Mouse (Mus musculus) kidney, adult 2 months (tissue): Measurements from ENCODE around the gene Tas2r135. TPM values are rescaled to one million over a fixed set of nuclear protein-coding genes. Genes with fewer than 3 reads are reported as not detected.

Experiments used
- DNase-seq: peaks from one replicate; pipeline ENCODE4 v3.0.0; 2021
- H3K27ac ChIP-seq: fragments of 200-500 bp; 2 replicates; pipeline ENCODE4 v1.5.1; 2012; ENCODE audit warnings: low read depth, low read length, control low read depth, inconsistent platforms; ENCODE audit not compliant: insufficient read depth
- H3K27me3 ChIP-seq: fragments of 200-500 bp; replicated peaks from 2 replicates; pipeline ENCODE4 v1.6.1; 2012; ENCODE audit warnings: mild to moderate bottlenecking, moderate library complexity, low read length, inconsistent platforms; ENCODE audit not compliant: control insufficient read depth, insufficient read depth
- H3K36me3 ChIP-seq: fragments of 200-500 bp; 2 replicates; pipeline ENCODE4 v1.6.1; 2012; ENCODE audit warnings: mild to moderate bottlenecking, moderate library complexity, low read length, inconsistent platforms; ENCODE audit not compliant: control insufficient read depth, insufficient read depth
- H3K4me1 ChIP-seq: fragments of 200-500 bp; 2 replicates; pipeline ENCODE4 v1.6.1; 2011; ENCODE audit warnings: low read length; ENCODE audit not compliant: control insufficient read depth, insufficient read depth
- H3K4me3 ChIP-seq: fragments of 200-500 bp; 2 replicates; pipeline ENCODE4 v1.5.1; 2011; ENCODE audit warnings: mild to moderate bottlenecking, low read depth, low read length, control low read depth; ENCODE audit not compliant: insufficient read depth
- CTCF ChIP-seq: fragments of 200-500 bp; conservative IDR thresholded peaks from 2 replicates; pipeline ENCODE4 v1.5.1; 2011; ENCODE audit warnings: low read depth, mild to moderate bottlenecking, control low read depth, low read length, moderate library complexity, mixed read lengths; ENCODE audit not compliant: insufficient read depth, insufficient read length
- POLR2A ChIP-seq: fragments of 200-500 bp; IDR thresholded peaks from one replicate; pipeline ENCODE4 v1.6.1; 2011; ENCODE audit warnings: low read depth, low read length, control low read depth
- WGBS: fragments of 180-500 bp; shearing (Covaris S2); methylation state at CpG from one replicate; pipeline ENCODE4 v1.1.7; 2018; 5-methylcytosine and 5-hydroxymethylcytosine counted together
- polyA plus RNA-seq: library from polyadenylated mRNA; depleted of rRNA; stranded (reverse); fragments of >200 nt; gene quantifications from 2 replicates; pipeline ENCODE4 v1.2.3, GENCODE M21; 2012

Gene Tas2r135
- polyA plus RNA-seq, 1 experiment: not detected

- H3K27me3 ChIP-seq: no peaks in the 10 kb centered on the region
- 62% methylated on average over 3 of the region's 3 CpGs for WGBS
- TF ChIP-seq POLR2A (no peak), CTCF (no peak)
- no peak overlapping the region for H3K4me3 ChIP-seq
- no peak overlapping the region for H3K27ac ChIP-seq
- no peaks in the 10 kb centered on the region for H3K36me3 ChIP-seq
- H3K4me1 ChIP-seq: peaks cover 3% of the 10 kb centered on the region; the same call in 1 of the 2 replicates
- no peak for DNase-seq
Measured at GRCm38 (mm10) chr6:42397041-42397657, 8.1 kb upstream of the Tas2r135 start.

GRCm38 (mm10) chr6:42398285-42398684, 6.9 kb upstream of the Tas2r135 start:
- 75% methylated on average over 3 of the region's 3 CpGs for WGBS
- TF ChIP-seq POLR2A (no peak), CTCF (no peak)
- H3K27me3 ChIP-seq: no peaks in the 10 kb centered on the region
- no peak overlapping the region for H3K27ac ChIP-seq
- H3K36me3 ChIP-seq: no peaks in the 10 kb centered on the region
- no peak for DNase-seq
- H3K4me1 ChIP-seq: peaks cover 3% of the 10 kb centered on the region; the same call in 1 of the 2 replicates
- H3K4me3 ChIP-seq: no peak overlapping the region

- H3K4me1 ChIP-seq: peaks cover 3% of the 10 kb centered on the region; the same call in 1 of the 2 replicates
- no peaks in the 10 kb centered on the region for H3K27me3 ChIP-seq
- no peaks in the 10 kb centered on the region for H3K36me3 ChIP-seq
- TF ChIP-seq CTCF: no peak
- no peak for TF ChIP-seq POLR2A
- 92% methylated on average over 1 of the region's 1 CpGs for whole genome bisulfite sequencing
- H3K4me3 ChIP-seq: no peak overlapping the region
- H3K27ac ChIP-seq: no peak overlapping the region
- no peak for DNase-seq
Measured at GRCm38 (mm10) chr6:42398998-42399397, 6.2 kb upstream of the Tas2r135 start.

GRCm38 (mm10) chr6:42399938-42400337, 5.3 kb upstream of the Tas2r135 start, which contains the start of gene Tas2r143:
TSS of gene Tas2r143 (plus strand) at chr6:42400238.
- Histone ChIP-seq H3K4me1 (peaks cover 3% of the 10 kb centered on the region; the same call in 1 of the 2 replicates), H3K27me3 (no peaks in the 10 kb centered on the region), H3K27ac (no peak within 1 kb of the TSS), H3K36me3 (no peaks in the 10 kb centered on the region), H3K4me3 (no peak within 1 kb of the TSS)
- no peak for DNase-seq
- 100% methylated on average over 1 of the region's 1 CpGs for WGBS
- TF ChIP-seq POLR2A (no peak), CTCF (no peak)

GRCm38 (mm10) chr6:42419443-42419842, 14.2 kb downstream of the Tas2r135 start:
- 97% methylated on average over 2 of the region's 2 CpGs for WGBS

GRCm38 (mm10) chr6:42421439-42421838, 16.2 kb downstream of the Tas2r135 start:
- DNase-seq: no peak
- 64% methylated on average over 2 of the region's 2 CpGs for WGBS
- TF ChIP-seq CTCF (no peak), POLR2A (no peak)
- Histone ChIP-seq H3K36me3 (no peaks in the 10 kb centered on the region), H3K4me1 (no peaks in the 10 kb centered on the region), H3K27me3 (no peaks in the 10 kb centered on the region), H3K27ac (no peak overlapping the region), H3K4me3 (no peak overlapping the region)

More at GRCm38 (mm10) chr6:42419443-42419842, 14.2 kb downstream of the Tas2r135 start:
- TF ChIP-seq CTCF (no peak), POLR2A (no peak)
- H3K4me3 ChIP-seq: no peak overlapping the region
- no peak for DNase-seq
- H3K27ac ChIP-seq: no peak overlapping the region
- no peaks in the 10 kb centered on the region for H3K4me1 ChIP-seq
- H3K27me3 ChIP-seq: no peaks in the 10 kb centered on the region
- H3K36me3 ChIP-seq: no peaks in the 10 kb centered on the region

- 93% methylated on average over 3 of the region's 3 CpGs for WGBS
Measured at GRCm38 (mm10) chr6:42424472-42424871, 19.2 kb downstream of the Tas2r135 start.

More at GRCm38 (mm10) chr6:42424472-42424871, 19.2 kb downstream of the Tas2r135 start:
- Histone ChIP-seq H3K4me3 (no peak overlapping the region), H3K27me3 (no peaks in the 10 kb centered on the region), H3K36me3 (no peaks in the 10 kb centered on the region), H3K27ac (no peak overlapping the region), H3K4me1 (no peaks in the 10 kb centered on the region)
- TF ChIP-seq CTCF: no peak
- no peak for TF ChIP-seq POLR2A
- no peak for DNase-seq
